Mouse (Mus musculus): Measurements from ENCODE around the gene Slit2. TPM values are rescaled to one million over a fixed set of nuclear protein-coding genes. Genes with fewer than 3 reads are reported as not detected.

Slit2 gene
- total and polyA plus RNA-seq, 2 experiments from 2014 or later, result 7.7 to 41.5 TPM

- no peak for DNase-seq
- no peak overlapping the region for H3K9ac ChIP-seq
- no peak overlapping the region for H3K4me2 ChIP-seq (ENCODE audit: low read depth)
- ATAC-seq, result no peak
- no peaks in the 10 kb centered on the region for H3K27me3 ChIP-seq (ENCODE audit: insufficient read depth, low read length)
- H3K4me3 ChIP-seq (ENCODE audit: low read depth, low read length), result no peak overlapping the region
- WGBS, result 93% methylated on average over 1 of the region's 1 CpGs
- H3K36me3 ChIP-seq (ENCODE audit: insufficient read depth), result no peaks in the 10 kb centered on the region
- H3K4me1 ChIP-seq (ENCODE audit: insufficient read depth), result no peaks in the 10 kb centered on the region
- no peak overlapping the region for H3K27ac ChIP-seq (ENCODE audit: low read depth, low read length)
- H3K9me3 ChIP-seq (ENCODE audit: low read length), result no peaks in the 10 kb centered on the region
- no peak for TF ChIP-seq CTCF (IDR thresholded peaks at IDR 0.05; ENCODE audit: low read depth)
Observed at GRCm38 (mm10) chr5:48349309-48349708, 366.4 kb downstream of the Slit2 start.

Small RNA genes within 50 kb of the gene (microRNA-seq; reads per million reads assigned to microRNA genes)
- 17.8 to 18.9 reads per million in 2 experiments for gene Mir218-1
